ENCODE assay signal across 13 mouse cellular contexts in the genomic region with DNA sequence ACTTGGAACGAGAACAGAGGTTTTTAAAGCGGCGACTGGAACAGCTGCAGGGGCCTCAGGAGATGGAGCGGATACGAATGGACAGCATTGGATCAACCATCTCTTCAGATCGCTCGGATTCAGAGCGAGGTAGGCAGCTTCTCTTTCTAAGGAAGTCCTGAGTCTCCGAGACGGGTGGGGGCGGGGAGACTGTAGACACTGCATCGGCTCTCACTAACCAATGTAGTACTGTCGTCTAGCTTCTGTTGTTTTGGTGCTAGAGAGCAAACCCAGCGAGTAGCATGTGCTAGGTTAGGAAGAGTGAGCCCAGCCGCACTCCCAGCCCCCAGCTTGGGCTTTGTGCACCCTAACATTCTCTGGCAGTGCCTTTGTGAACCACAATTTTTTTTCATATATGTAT. TPM values are rescaled to one million over a fixed set of nuclear protein-coding genes. Genes with fewer than 3 reads are reported as not detected.
A peak's percentile ranks its signal among the peaks of the same experiment; 100 is the strongest.
DNase-seq lines count a peak whose midpoint lies in the region; ATAC-seq lines count a peak whose summit lies in the region.
"Had no signal": no experiment of that assay in that cellular context is flagged by ENCODE, and none has a peak within 500 bp of the region (broad histone marks: within the 10 kb centered on the region; RNA-seq: fewer than 3 reads in every experiment).

No protein-coding gene starts in this region.

- peak; percentile 29; the same call in 1 of the 2 replicates for ATAC-seq in hindbrain, embryonic 13.5 days (ENCODE audit: low FRiP score)
- no peak for ATAC-seq in hindbrain, embryonic 11.5 days (ENCODE audit: low FRiP score)
- ATAC-seq in lung, embryonic 15.5 days (ENCODE audit: borderline replicate concordance, extremely low read depth, low FRiP score, low TSS enrichment) = no peak
- ATAC-seq in stomach, embryonic 16.5 days (ENCODE audit: insufficient read depth, low FRiP score) = peak; percentile 49; the same call in 1 of the 2 replicates

- WGBS in hindbrain, embryonic 13.5 days = 79% methylated on average over 15 of the region's 15 CpGs
- 82% methylated on average over 15 of the region's 15 CpGs for WGBS in hindbrain, embryonic 11.5 days
- WGBS in lung, embryonic 15.5 days = 76% methylated on average over 15 of the region's 15 CpGs
- 73% methylated on average over 15 of the region's 15 CpGs for WGBS in stomach, embryonic 16.5 days

- H3K4me2 ChIP-seq in hindbrain, embryonic 13.5 days = no peak overlapping the region
- H3K4me2 ChIP-seq in hindbrain, embryonic 11.5 days (replicated peaks; ENCODE audit: low read depth, low read length) = no peak overlapping the region
- H3K4me2 ChIP-seq in lung, embryonic 15.5 days = no peak overlapping the region
- no peak overlapping the region for H3K4me2 ChIP-seq in stomach, embryonic 16.5 days (ENCODE audit: low read depth, low read length)
- H3K4me2 ChIP-seq: forebrain, embryonic 15.5 days; midbrain, embryonic 11.5 days had no signal

- H3K27ac ChIP-seq in hindbrain, embryonic 13.5 days = no peak overlapping the region
- no peak overlapping the region; the same call in 1 of the 2 replicates for H3K27ac ChIP-seq in hindbrain, embryonic 11.5 days (ENCODE audit: low read depth, low read length)
- H3K27ac ChIP-seq in lung, embryonic 15.5 days = peak overlapping the region; percentile 30; the same call in 1 of the 2 replicates
- H3K27ac ChIP-seq in stomach, embryonic 16.5 days (ENCODE audit: low read length) = peak overlapping the region; percentile 39; the same call in 1 of the 2 replicates
- H3K27ac ChIP-seq: forebrain, embryonic 15.5 days; liver, embryonic 14.5 days had no signal

- H3K9ac ChIP-seq in hindbrain, embryonic 13.5 days = no peak overlapping the region
- H3K9ac ChIP-seq in hindbrain, embryonic 11.5 days (ENCODE audit: low read depth, low read length) = no peak overlapping the region
- H3K9ac ChIP-seq in lung, embryonic 15.5 days = no peak overlapping the region
- peak overlapping the region; percentile 14; the same call in 1 of the 2 replicates for H3K9ac ChIP-seq in stomach, embryonic 16.5 days (ENCODE audit: low read length)
- H3K9ac ChIP-seq: forebrain, embryonic 15.5 days; liver, embryonic 14.5 days had no signal

- peaks cover 37% of the 10 kb centered on the region for H3K36me3 ChIP-seq in hindbrain, embryonic 13.5 days
- H3K36me3 ChIP-seq in hindbrain, embryonic 11.5 days (ENCODE audit: control insufficient read depth, insufficient read depth, low read length) = no peaks in the 10 kb centered on the region
- H3K36me3 ChIP-seq in lung, embryonic 15.5 days = peaks cover 16% of the 10 kb centered on the region
- H3K36me3 ChIP-seq in stomach, embryonic 16.5 days (ENCODE audit: control insufficient read depth, insufficient read depth, low read length) = 0 out of 2 replicates have a peak, but pooled peaks cover 3% of the 10 kb centered on the region

- H3K9me3 ChIP-seq in hindbrain, embryonic 13.5 days = no peaks in the 10 kb centered on the region
- H3K9me3 ChIP-seq in hindbrain, embryonic 11.5 days (ENCODE audit: control insufficient read depth, low read length) = no peaks in the 10 kb centered on the region
- H3K9me3 ChIP-seq in lung, embryonic 15.5 days = no peaks in the 10 kb centered on the region
- H3K9me3 ChIP-seq in stomach, embryonic 16.5 days (replicated peaks; ENCODE audit: control insufficient read depth, low read length) = no peaks in the 10 kb centered on the region
- H3K9me3 ChIP-seq: forebrain, embryonic 15.5 days had no signal

- DNase-seq in cerebellum, adult 11 months = peak; percentile 13
- no peak for DNase-seq in cerebellum, postnatal 4 days (ENCODE audit: low spot score in 2 of 2)
- no peak for DNase-seq in hindbrain, embryonic 11.5 days (ENCODE audit: low spot score)
- no peak for DNase-seq in lung, postnatal 4 days
- DNase-seq in natural killer cell, adult 2 months (ENCODE audit: low spot score in 2 of 2) = no peak

- H3K27me3 ChIP-seq in hindbrain, embryonic 13.5 days = no peaks in the 10 kb centered on the region
- H3K27me3 ChIP-seq in hindbrain, embryonic 11.5 days (ENCODE audit: control insufficient read depth, insufficient read depth, low read length) = no peaks in the 10 kb centered on the region
- H3K27me3 ChIP-seq in lung, embryonic 15.5 days = no peaks in the 10 kb centered on the region
- no peaks in the 10 kb centered on the region for H3K27me3 ChIP-seq in stomach, embryonic 16.5 days (ENCODE audit: control insufficient read depth, insufficient read depth, low read length)
- H3K27me3 ChIP-seq: forebrain, embryonic 15.5 days had no signal

- peaks cover 24% of the 10 kb centered on the region for H3K4me1 ChIP-seq in hindbrain, embryonic 13.5 days (replicated peaks)
- H3K4me1 ChIP-seq in hindbrain, embryonic 11.5 days (replicated peaks; ENCODE audit: control insufficient read depth, insufficient read depth, low read length) = no peaks in the 10 kb centered on the region
- H3K4me1 ChIP-seq in lung, embryonic 15.5 days = peaks cover 19% of the 10 kb centered on the region
- peaks cover 14% of the 10 kb centered on the region for H3K4me1 ChIP-seq in stomach, embryonic 16.5 days (ENCODE audit: control insufficient read depth, insufficient read depth, low read length)

- H3K4me3 ChIP-seq in hindbrain, embryonic 13.5 days = no peak overlapping the region
- no peak overlapping the region for H3K4me3 ChIP-seq in hindbrain, embryonic 11.5 days (ENCODE audit: low read depth, low read length)
- H3K4me3 ChIP-seq in lung, embryonic 15.5 days = no peak overlapping the region
- H3K4me3 ChIP-seq in stomach, embryonic 16.5 days (replicated peaks; ENCODE audit: low read length) = no peak overlapping the region
- H3K4me3 ChIP-seq: forebrain, embryonic 15.5 days; gastrocnemius, adult 2 months had no signal

RNA-seq across cellular contexts. Expression of a gene that starts 1.3 kb away (rescaled TPM):
- not detected in 2 replicates for polyA plus RNA-seq in hindbrain, embryonic 13.5 days (2015; fragmentation: Nextera tagmentation; extraction: Ambion mirVana)
- not detected in 2 replicates for polyA plus RNA-seq in hindbrain, embryonic 11.5 days (2014; fragmentation: Nextera tagmentation; extraction: Ambion mirVana)
- polyA plus RNA-seq in lung, embryonic 15.5 days (2015; fragmentation: Nextera tagmentation; extraction: Ambion mirVana) = 4.1 TPM in 1 of 2 replicates, not detected in the other
- polyA plus RNA-seq in stomach, embryonic 16.5 days (2015; fragmentation: Nextera tagmentation; extraction: Ambion mirVana) = not detected in 2 replicates
- polyA plus RNA-seq: adrenal gland, adult 2 months; forebrain, embryonic 15.5 days; liver, embryonic 14.5 days; midbrain, embryonic 11.5 days had no signal

RNA-seq across cellular contexts. Expression of a gene that starts 20.1 kb away (rescaled TPM):
- polyA plus RNA-seq in hindbrain, embryonic 13.5 days (2015; fragmentation: Nextera tagmentation; extraction: Ambion mirVana) = 38.7 and 41.6 TPM in 2 replicates
- 51.5 and 56.0 TPM in 2 replicates for polyA plus RNA-seq in hindbrain, embryonic 11.5 days (2014; fragmentation: Nextera tagmentation; extraction: Ambion mirVana)
- 38.5 and 41.8 TPM in 2 replicates for polyA plus RNA-seq in lung, embryonic 15.5 days (2015; fragmentation: Nextera tagmentation; extraction: Ambion mirVana)
- polyA plus RNA-seq in stomach, embryonic 16.5 days (2015; fragmentation: Nextera tagmentation; extraction: Ambion mirVana) = 33.0 and 35.9 TPM in 2 replicates

RNA-seq across cellular contexts. Expression of a gene that starts 59.9 kb away (rescaled TPM):
- polyA plus RNA-seq in hindbrain, embryonic 13.5 days (2015; fragmentation: Nextera tagmentation; extraction: Ambion mirVana) = 39.7 and 54.5 TPM in 2 replicates
- 59.6 and 73.7 TPM in 2 replicates for polyA plus RNA-seq in hindbrain, embryonic 11.5 days (2014; fragmentation: Nextera tagmentation; extraction: Ambion mirVana)
- polyA plus RNA-seq in lung, embryonic 15.5 days (2015; fragmentation: Nextera tagmentation; extraction: Ambion mirVana) = 38.3 and 38.4 TPM in 2 replicates
- 15.8 and 15.9 TPM in 2 replicates for polyA plus RNA-seq in stomach, embryonic 16.5 days (2015; fragmentation: Nextera tagmentation; extraction: Ambion mirVana)

Comparison
In these comparisons a context has a peak if more than half of its experiments do, and no peak if none do; other contexts are left out.
1. ATAC-seq: peak in hindbrain, embryonic 13.5 days (single experiment) and stomach, embryonic 16.5 days (single experiment); none in hindbrain, embryonic 11.5 days (single experiment) and lung, embryonic 15.5 days (single experiment).
2. H3K27ac ChIP-seq: peak in lung, embryonic 15.5 days (single experiment) and stomach, embryonic 16.5 days (single experiment); none in hindbrain, embryonic 13.5 days (single experiment) and hindbrain, embryonic 11.5 days (single experiment).